Mouse (Mus musculus) liver, postnatal 0 days (tissue): ENCODE measurements around the gene Smcr8.

Source experiments
- CTCF ChIP-seq: sonication (generic); IDR thresholded peaks from 2 replicates; pipeline ENCODE4 v1.5.1; 2016; ENCODE audit warnings: antibody characterized with exemption, low read depth
- EP300 ChIP-seq: IDR thresholded peaks from 2 replicates; pipeline ENCODE4 v1.6.1; 2016; ENCODE audit warnings: antibody characterized with exemption, low read depth, mild to moderate bottlenecking

GRCm38 (mm10) chr11:60826700-60827099, 49.4 kb downstream of the Smcr8 start:
- TF ChIP-seq CTCF = no peak
- TF ChIP-seq EP300 = no peak
